Mouse (Mus musculus): ENCODE measurements around the gene Gfra1.

DNA sequence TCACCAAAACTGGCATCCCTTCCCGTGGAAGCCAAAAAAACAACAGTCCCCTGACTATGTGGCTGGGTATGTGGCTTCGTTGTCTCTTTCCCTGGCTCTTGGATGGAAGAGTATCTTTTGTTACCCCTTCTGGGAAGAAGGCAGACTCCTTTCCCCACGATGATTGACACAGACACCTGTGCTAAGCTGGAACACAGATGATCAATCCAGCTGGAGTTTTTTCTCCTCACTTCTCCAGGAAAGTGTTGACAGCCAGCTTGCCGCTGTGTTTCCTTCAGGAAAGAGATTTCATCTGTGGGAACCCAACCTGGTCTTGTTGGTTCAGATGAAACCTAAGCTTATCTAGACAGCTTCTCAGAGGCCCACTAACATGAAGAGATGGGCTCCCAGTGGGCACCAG, 40.5 kb downstream of the Gfra1 start:
- no peak for TF ChIP-seq POLR2A (IDR thresholded peaks at IDR 0.05; ENCODE audit: low read depth, low read length)
- TF ChIP-seq RAD21 (IDR thresholded peaks at IDR 0.05; ENCODE audit: low read depth, low read length) = no peak
- TF ChIP-seq NRF1 (IDR thresholded peaks at IDR 0.05; ENCODE audit: low read depth, low read length) = no peak
